Mouse (Mus musculus) spleen, postnatal 36 days (tissue): ENCODE measurements at regions not wholly inside any gene's neighbourhood (a gene's known extent, or its start where the extent isn't known, plus 50 kb on each side); places are given as distances from the start of the nearest gene placed in this dataset.

Experiments
- DNase-seq, 2 experiments: peaks; one replicate each; pipeline ENCODE4 v3.0.0; 2022; ENCODE audit warnings: low spot score in 2 of 2, mixed read lengths in 1 of 2

DNA sequence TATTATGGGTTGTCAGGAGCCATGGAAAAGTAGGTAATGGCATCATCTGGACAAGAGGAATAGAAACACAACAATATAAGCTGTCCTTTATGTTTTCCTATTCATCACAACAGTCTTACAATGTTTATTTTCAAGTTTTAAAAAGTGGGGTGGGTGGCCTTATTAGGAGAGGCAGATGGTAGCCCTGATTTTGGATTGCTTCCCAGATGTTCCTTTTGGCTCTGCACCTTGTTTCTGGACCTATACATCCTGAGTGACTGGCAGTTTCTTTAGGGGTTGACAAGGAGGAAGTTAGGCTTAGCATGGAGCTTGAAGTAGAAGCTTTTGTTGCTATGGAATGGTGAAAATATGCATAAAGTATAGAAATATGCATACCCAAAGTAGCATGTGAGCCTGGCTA lies 286.8 kb downstream of the Lmo7 start:
- no peak for DNase-seq

DNA sequence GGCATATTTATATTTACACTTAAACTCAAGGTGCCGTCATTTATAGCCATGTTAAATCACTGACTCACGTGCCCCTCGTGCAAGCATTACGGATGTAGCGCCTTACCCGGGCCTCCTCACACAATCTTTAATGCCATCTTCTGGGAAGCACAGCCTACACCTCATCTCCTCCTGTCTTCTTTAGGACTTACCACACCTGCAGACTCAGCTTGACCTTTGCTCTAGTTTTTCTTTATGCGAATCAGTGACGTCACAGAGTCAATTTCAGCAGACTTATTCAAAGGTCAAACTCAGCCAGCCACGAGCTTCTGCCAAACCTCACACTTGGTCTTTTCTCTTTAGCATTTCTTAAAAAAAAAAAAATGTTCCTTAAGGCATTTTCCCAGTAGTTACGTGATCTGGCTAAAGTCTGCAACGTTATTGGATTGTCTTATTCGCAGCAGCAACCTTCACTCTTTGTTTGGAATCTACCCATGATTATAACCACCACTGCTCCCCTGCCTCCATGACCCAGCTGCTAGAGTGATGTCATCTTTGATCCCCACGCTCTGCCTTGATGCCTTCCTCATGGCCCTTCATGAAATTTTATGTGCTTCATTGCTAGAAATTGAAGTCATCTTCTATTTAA lies 285.3 kb downstream of the Lmo7 start:
- DNase-seq = no peak

DNA sequence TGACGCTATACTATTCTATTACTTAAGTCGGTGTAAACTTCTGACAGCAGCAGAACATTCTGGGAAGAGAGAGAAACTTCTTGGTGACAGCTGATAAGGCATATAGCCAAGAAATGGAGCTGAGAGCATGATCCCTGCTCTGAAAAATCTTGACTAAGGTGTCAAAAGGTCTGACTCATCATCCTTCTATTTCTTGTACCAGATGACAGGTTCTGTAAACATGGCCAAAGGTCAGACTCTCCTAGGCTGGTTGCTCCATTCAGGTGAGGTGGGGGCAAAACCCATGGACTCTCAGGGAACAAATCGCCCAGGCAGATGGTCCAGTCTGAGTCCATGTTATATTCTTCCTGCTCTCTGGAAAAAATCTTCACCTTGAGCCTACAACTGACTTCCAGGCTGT lies 283.5 kb downstream of the Lmo7 start:
- DNase-seq = no peak

DNA sequence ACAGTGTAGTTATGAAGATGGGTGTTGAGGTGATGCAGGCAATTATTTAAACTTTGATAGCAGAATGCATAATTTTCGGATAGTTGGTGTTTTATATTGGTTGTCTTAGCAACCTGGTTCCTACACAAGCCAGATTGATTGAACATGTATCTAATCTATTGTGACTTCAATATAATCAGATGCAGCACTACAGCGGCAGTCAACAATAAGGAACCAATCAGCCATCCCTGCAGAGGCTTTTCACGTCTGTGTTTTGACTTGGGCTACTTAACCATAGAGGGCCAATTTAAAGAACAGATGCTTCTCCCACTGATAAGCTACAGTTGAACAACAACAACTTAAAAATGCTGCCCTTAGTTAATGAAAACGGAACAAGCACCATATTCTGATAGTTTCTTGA lies 267.8 kb downstream of the Lmo7 start:
- no peak for DNase-seq

DNA sequence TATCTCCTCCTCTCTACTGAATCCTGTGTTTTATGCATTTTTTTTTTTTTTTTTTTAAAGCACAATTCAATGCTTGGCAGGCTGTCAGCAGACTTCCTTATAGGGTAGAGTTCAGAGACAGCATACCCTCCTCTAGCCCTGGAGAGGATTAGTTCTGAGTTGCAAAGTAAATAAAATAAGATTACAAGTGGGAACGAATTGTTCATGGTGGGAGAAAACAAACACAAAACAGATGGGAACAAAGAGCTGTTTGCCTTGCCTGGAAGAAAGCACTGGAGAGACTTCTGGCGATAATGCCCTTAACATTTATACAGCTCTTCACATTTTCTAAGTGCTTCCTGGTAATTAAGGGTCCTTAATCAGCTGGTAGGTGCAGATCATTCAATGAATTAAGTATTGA lies 254.6 kb downstream of the Lmo7 start:
- no peak for DNase-seq
